Mouse (Mus musculus): ENCODE data around the gene Nup214. TPM values are rescaled to one million over a fixed set of nuclear protein-coding genes. Genes with fewer than 3 reads are reported as not detected.
A peak's percentile ranks its signal among the peaks of the same experiment; 100 is the strongest.

Gene Nup214
- polyA plus RNA-seq, 1 experiment from 2014 or later, result 54.1 TPM

DNA sequence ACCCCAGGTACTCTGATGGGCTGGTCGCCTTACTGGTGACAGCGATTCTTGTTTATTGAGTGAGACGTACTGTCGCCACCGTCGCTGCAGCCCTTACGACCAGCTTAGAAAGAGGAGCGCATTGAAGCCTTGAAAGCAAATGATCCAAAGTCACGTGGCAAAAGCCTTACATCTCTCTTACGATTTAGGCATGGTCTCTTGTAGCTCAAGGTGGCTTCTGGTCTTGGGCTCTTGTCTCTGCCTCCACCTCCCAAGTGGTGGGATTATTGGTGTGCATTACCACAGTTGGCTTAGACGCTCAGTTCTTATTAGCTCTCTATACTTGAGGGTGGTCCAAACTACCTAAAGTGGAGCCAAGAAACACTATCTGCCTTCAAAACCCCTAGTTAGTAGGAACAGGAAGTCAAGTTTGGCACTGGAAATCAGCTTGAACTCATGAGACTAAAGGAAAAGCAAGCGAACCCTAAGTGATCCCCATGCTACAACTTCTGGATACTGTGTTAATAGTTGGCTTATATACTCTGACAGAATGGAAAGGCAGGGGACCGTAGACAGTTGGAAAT lies 654 bp downstream of the Nup214 start:
- peaks cover 30% of the 10 kb centered on the region for H3K36me3 ChIP-seq (ENCODE audit: control insufficient read depth, insufficient read depth)
- WGBS, result 8% methylated on average over 13 of the region's 13 CpGs
- no peaks in the 10 kb centered on the region for H3K9me3 ChIP-seq (replicated peaks; ENCODE audit: control insufficient read depth, low read length)
- 0 out of 2 replicates have a peak, but pooled peaks have one; percentile 6 for ATAC-seq (replicated peaks; ENCODE audit: extremely low read depth, insufficient read depth, low FRiP score)
- peak overlapping the region; percentile 92 for H3K4me3 ChIP-seq (ENCODE audit: low read length)
- H3K27ac ChIP-seq (ENCODE audit: low read length), result peak overlapping the region; percentile 68
- no peaks in the 10 kb centered on the region for H3K27me3 ChIP-seq (ENCODE audit: control insufficient read depth, insufficient read depth, low read length)
- peak overlapping the region; percentile 97 for H3K4me2 ChIP-seq (ENCODE audit: low read depth, low read length)
- H3K9ac ChIP-seq (ENCODE audit: low read length), result peak overlapping the region; percentile 96
- peaks cover 14% of the 10 kb centered on the region for H3K4me1 ChIP-seq (ENCODE audit: control insufficient read depth, insufficient read depth, low read length)

DNA sequence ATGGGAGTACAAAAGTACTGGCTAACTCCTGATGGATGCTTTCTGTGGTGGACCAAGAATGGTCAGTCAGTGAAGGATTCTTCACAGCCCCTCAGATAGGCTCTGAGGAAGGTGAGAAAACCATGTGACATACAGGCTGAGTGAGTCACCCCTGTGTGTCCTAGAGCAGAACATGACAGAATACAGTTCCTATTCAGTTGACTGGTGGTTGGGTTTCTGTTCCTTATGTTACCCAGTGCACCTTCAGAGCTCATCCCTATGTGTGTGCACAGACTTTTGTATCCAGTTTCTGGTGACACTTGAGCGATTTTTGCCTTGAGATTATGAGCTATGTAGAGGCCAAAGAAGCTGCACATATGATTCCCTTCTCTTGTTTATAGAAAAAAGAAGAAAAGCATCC lies 13.5 kb downstream of the Nup214 start:
- Histone ChIP-seq H3K27ac (ENCODE audit: low read length) (no peak overlapping the region), H3K4me2 (ENCODE audit: low read depth, low read length) (no peak overlapping the region), H3K4me3 (ENCODE audit: low read length) (no peak overlapping the region), H3K36me3 (ENCODE audit: control insufficient read depth, insufficient read depth) (peaks cover 73% of the 10 kb centered on the region), H3K9me3 (replicated peaks; ENCODE audit: control insufficient read depth, low read length) (no peaks in the 10 kb centered on the region), H3K9ac (ENCODE audit: low read length) (no peak overlapping the region), H3K27me3 (ENCODE audit: control insufficient read depth, insufficient read depth, low read length) (no peaks in the 10 kb centered on the region), H3K4me1 (ENCODE audit: control insufficient read depth, insufficient read depth, low read length) (no peaks in the 10 kb centered on the region)
- 89% methylated on average over 1 of the region's 1 CpGs for WGBS
- ATAC-seq (replicated peaks; ENCODE audit: extremely low read depth, insufficient read depth, low FRiP score), result no peak

DNA sequence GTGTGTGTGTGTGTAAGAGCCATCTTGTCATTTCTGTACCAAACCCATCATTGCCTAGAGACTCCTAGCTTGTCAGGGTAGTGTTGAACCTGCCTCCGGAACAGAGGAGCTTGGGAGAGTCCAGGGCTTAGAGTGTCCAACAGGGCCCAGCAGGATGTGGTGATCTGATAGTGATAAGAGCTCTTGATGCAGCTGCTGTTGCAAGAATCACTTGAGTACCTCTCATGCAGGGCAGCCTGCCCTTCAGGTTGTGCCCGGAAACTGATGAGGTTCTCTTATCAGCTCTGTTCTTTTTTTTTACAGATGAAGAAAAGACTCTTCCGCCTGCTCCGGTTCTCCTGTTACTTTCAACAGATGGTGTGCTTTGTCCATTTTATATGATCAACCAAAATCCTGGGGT lies 16.7 kb downstream of the Nup214 start:
- no peak overlapping the region for H3K4me3 ChIP-seq (ENCODE audit: low read length)
- peaks cover 70% of the 10 kb centered on the region for H3K36me3 ChIP-seq (ENCODE audit: control insufficient read depth, insufficient read depth)
- H3K4me2 ChIP-seq (ENCODE audit: low read depth, low read length), result no peak overlapping the region
- no peaks in the 10 kb centered on the region for H3K27me3 ChIP-seq (ENCODE audit: control insufficient read depth, insufficient read depth, low read length)
- no peak overlapping the region for H3K9ac ChIP-seq (ENCODE audit: low read length)
- no peak overlapping the region for H3K27ac ChIP-seq (ENCODE audit: low read length)
- whole genome bisulfite sequencing, result 83% methylated on average over 4 of the region's 4 CpGs
- H3K9me3 ChIP-seq (replicated peaks; ENCODE audit: control insufficient read depth, low read length), result no peaks in the 10 kb centered on the region
- H3K4me1 ChIP-seq (ENCODE audit: control insufficient read depth, insufficient read depth, low read length), result no peaks in the 10 kb centered on the region
- no peak for ATAC-seq (replicated peaks; ENCODE audit: extremely low read depth, insufficient read depth, low FRiP score)

DNA sequence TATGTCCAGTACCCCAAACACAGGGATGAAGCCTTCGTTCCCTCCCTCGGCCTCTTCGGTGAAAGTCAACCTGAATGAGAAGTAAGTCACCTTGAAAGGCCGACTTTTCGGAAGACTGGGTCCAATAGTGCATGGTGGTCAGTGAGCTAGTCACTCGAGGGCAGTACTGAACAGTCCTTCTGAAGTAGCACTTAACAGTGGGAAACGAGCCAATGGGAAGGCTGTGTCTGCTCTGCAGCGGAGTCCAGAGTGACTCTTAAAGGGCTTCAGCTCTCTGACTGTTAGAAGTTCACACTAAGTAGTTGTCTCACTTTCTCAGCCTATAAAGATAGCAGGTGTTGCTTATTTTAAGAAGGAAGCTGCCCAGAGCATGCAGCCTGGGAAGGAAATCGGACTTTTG lies 20.7 kb downstream of the Nup214 start:
- 74% methylated on average over 9 of the region's 9 CpGs for WGBS
- H3K27ac ChIP-seq (ENCODE audit: low read length), result no peak overlapping the region
- no peaks in the 10 kb centered on the region for H3K27me3 ChIP-seq (ENCODE audit: control insufficient read depth, insufficient read depth, low read length)
- H3K4me2 ChIP-seq (ENCODE audit: low read depth, low read length), result no peak overlapping the region
- H3K9ac ChIP-seq (ENCODE audit: low read length), result no peak overlapping the region
- no peak overlapping the region for H3K4me3 ChIP-seq (ENCODE audit: low read length)
- peaks cover 74% of the 10 kb centered on the region for H3K36me3 ChIP-seq (ENCODE audit: control insufficient read depth, insufficient read depth)
- ATAC-seq (replicated peaks; ENCODE audit: extremely low read depth, insufficient read depth, low FRiP score), result no peak
- no peaks in the 10 kb centered on the region for H3K4me1 ChIP-seq (ENCODE audit: control insufficient read depth, insufficient read depth, low read length)
- no peaks in the 10 kb centered on the region for H3K9me3 ChIP-seq (replicated peaks; ENCODE audit: control insufficient read depth, low read length)

DNA sequence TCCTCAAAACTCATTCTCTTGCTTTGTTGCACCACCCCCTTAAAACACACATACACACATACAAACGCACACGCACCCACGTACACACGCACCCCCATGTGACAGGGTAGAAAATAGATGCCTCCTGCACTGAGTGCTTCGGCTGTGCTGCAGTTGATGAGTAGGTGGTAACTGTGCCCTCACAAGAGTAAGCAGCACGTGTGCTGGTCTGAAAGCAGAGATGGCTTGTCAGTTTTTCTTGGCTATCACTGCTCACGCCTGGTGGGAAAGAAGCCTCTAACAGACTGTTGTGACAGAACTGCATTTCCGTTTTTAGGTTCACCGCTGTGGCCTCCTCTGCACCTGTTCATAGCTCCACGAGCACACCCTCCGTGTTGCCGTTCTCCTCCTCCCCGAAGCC lies 21.8 kb downstream of the Nup214 start:
- 94% methylated on average over 13 of the region's 13 CpGs for WGBS
- H3K36me3 ChIP-seq (ENCODE audit: control insufficient read depth, insufficient read depth), result peaks cover 64% of the 10 kb centered on the region
- H3K27ac ChIP-seq (ENCODE audit: low read length), result no peak overlapping the region
- no peak for ATAC-seq (replicated peaks; ENCODE audit: extremely low read depth, insufficient read depth, low FRiP score)
- H3K4me3 ChIP-seq (ENCODE audit: low read length), result no peak overlapping the region
- H3K27me3 ChIP-seq (ENCODE audit: control insufficient read depth, insufficient read depth, low read length), result no peaks in the 10 kb centered on the region
- no peak overlapping the region for H3K9ac ChIP-seq (ENCODE audit: low read length)
- no peak overlapping the region for H3K4me2 ChIP-seq (ENCODE audit: low read depth, low read length)
- H3K4me1 ChIP-seq (ENCODE audit: control insufficient read depth, insufficient read depth, low read length), result no peaks in the 10 kb centered on the region
- H3K9me3 ChIP-seq (replicated peaks; ENCODE audit: control insufficient read depth, low read length), result no peaks in the 10 kb centered on the region

DNA sequence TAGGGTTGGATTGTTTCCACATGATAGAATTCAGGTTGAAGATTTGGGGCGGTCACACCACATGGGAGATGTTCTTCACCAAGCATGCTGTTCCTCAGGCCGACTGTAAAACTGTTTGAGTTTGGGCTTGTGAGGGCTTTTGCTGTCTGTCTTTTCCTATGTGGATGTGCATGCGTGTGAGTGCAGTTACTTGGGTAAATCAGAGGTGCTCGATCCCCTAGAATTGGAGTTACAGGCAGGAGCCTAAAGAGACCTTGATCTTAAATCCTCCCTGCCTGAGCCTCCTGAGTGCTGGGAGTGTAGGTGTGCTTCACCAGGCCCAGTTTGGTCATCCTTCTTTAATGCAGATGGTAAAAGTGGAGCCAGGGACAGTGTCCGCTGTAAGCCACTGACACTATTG lies 23.3 kb downstream of the Nup214 start:
- Histone ChIP-seq H3K27me3 (ENCODE audit: control insufficient read depth, insufficient read depth, low read length) (no peaks in the 10 kb centered on the region), H3K4me1 (ENCODE audit: control insufficient read depth, insufficient read depth, low read length) (no peaks in the 10 kb centered on the region), H3K9ac (ENCODE audit: low read length) (no peak overlapping the region), H3K4me3 (ENCODE audit: low read length) (no peak overlapping the region), H3K9me3 (replicated peaks; ENCODE audit: control insufficient read depth, low read length) (no peaks in the 10 kb centered on the region), H3K4me2 (ENCODE audit: low read depth, low read length) (no peak overlapping the region), H3K36me3 (ENCODE audit: control insufficient read depth, insufficient read depth) (peaks cover 56% of the 10 kb centered on the region), H3K27ac (ENCODE audit: low read length) (no peak overlapping the region)
- 93% methylated on average over 5 of the region's 5 CpGs for WGBS
- no peak for ATAC-seq (replicated peaks; ENCODE audit: extremely low read depth, insufficient read depth, low FRiP score)

DNA sequence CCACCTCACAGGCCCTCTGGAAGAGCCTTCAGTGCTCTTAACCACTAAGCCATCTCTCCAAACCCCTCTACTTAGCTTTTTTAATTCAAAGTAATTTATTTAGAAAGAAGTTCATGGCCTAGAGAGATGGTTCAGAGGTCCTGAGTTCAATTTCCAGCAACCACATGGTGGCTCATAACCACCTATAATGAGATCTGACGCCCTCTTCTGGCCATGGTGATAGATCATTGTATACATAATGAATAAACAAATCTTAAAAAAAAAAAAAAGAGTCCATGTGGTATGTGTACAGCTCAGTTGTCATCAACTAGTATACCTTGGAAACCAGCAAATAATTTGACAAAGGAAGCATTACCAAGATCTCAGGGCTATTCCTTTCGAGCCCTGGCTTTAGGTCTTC lies 24.2 kb downstream of the Nup214 start:
- Histone ChIP-seq H3K27ac (ENCODE audit: low read length) (no peak overlapping the region), H3K4me2 (ENCODE audit: low read depth, low read length) (no peak overlapping the region), H3K4me3 (ENCODE audit: low read length) (no peak overlapping the region), H3K9me3 (replicated peaks; ENCODE audit: control insufficient read depth, low read length) (no peaks in the 10 kb centered on the region), H3K9ac (ENCODE audit: low read length) (no peak overlapping the region), H3K4me1 (ENCODE audit: control insufficient read depth, insufficient read depth, low read length) (no peaks in the 10 kb centered on the region), H3K36me3 (ENCODE audit: control insufficient read depth, insufficient read depth) (peaks cover 56% of the 10 kb centered on the region), H3K27me3 (ENCODE audit: control insufficient read depth, insufficient read depth, low read length) (no peaks in the 10 kb centered on the region)
- 70% methylated on average over 2 of the region's 2 CpGs for WGBS
- no peak for ATAC-seq (replicated peaks; ENCODE audit: extremely low read depth, insufficient read depth, low FRiP score)

DNA sequence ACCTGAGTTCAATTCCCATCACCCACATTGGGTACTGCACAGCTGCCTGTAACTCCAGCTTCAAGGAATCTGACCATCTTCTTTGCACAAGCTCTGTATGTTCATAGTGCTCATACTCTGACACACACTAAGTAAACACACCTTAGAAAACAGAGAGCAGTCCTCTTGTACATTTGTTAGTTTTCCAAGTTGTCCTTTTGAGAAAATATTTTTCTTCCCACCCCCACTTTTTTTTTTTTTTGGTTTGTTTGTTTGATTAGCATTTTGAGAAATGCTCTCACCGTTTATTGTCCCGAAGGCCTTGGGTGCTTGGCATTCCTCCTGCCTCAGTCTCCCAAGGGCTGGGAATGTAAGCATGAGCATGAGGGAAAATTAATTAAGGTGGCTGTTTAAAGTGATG lies 34.1 kb downstream of the Nup214 start:
- Histone ChIP-seq H3K27ac (ENCODE audit: low read length) (no peak overlapping the region), H3K36me3 (ENCODE audit: control insufficient read depth, insufficient read depth) (peaks cover 58% of the 10 kb centered on the region), H3K27me3 (ENCODE audit: control insufficient read depth, insufficient read depth, low read length) (no peaks in the 10 kb centered on the region), H3K4me2 (ENCODE audit: low read depth, low read length) (no peak overlapping the region), H3K4me1 (ENCODE audit: control insufficient read depth, insufficient read depth, low read length) (no peaks in the 10 kb centered on the region), H3K9ac (ENCODE audit: low read length) (no peak overlapping the region), H3K4me3 (ENCODE audit: low read length) (no peak overlapping the region), H3K9me3 (replicated peaks; ENCODE audit: control insufficient read depth, low read length) (no peaks in the 10 kb centered on the region)
- 90% methylated on average over 2 of the region's 2 CpGs for WGBS
- ATAC-seq (replicated peaks; ENCODE audit: extremely low read depth, insufficient read depth, low FRiP score), result no peak

DNA sequence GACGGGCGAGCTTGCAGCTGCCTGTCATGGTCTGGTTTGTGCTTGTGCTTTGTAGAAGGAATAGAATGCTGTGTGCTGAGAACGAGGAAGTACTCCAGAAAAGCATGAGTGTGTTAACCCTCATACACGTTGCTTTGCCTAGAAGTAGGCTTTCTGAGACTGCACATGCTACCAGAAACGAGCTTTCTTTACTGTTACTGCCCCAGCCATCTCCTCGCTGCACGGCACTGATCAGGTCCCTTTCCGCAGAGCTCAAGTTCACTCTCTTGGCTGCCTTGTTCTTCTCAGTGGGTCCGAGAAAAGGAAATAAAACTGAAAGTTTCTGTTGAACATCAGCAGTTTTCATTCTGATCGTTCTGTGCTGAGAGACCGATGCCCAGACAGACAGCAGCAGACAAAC lies 34.5 kb downstream of the Nup214 start:
- H3K4me1 ChIP-seq (ENCODE audit: control insufficient read depth, insufficient read depth, low read length), result no peaks in the 10 kb centered on the region
- no peak overlapping the region for H3K27ac ChIP-seq (ENCODE audit: low read length)
- H3K9me3 ChIP-seq (replicated peaks; ENCODE audit: control insufficient read depth, low read length), result no peaks in the 10 kb centered on the region
- H3K4me2 ChIP-seq (ENCODE audit: low read depth, low read length), result no peak overlapping the region
- peaks cover 54% of the 10 kb centered on the region for H3K36me3 ChIP-seq (ENCODE audit: control insufficient read depth, insufficient read depth)
- no peaks in the 10 kb centered on the region for H3K27me3 ChIP-seq (ENCODE audit: control insufficient read depth, insufficient read depth, low read length)
- WGBS, result 90% methylated on average over 11 of the region's 11 CpGs
- ATAC-seq (replicated peaks; ENCODE audit: extremely low read depth, insufficient read depth, low FRiP score), result no peak
- no peak overlapping the region for H3K4me3 ChIP-seq (ENCODE audit: low read length)
- H3K9ac ChIP-seq (ENCODE audit: low read length), result no peak overlapping the region

All from heart, embryonic 16.5 days (tissue).